Mouse (Mus musculus): ENCODE data around the gene Fam161a. TPM values are rescaled to one million over a fixed set of nuclear protein-coding genes. Genes with fewer than 3 reads are reported as not detected.
"Not testable (repeated sequence)": the region's sequence is repeated elsewhere in the genome, so short reads cannot be mapped to it uniquely, and the experiment has no call there.

Fam161a gene
- total RNA-seq, 2 experiments from 2014 or later = 4.2 to 6.3 TPM

- DNase-seq (ENCODE audit: extremely low spot score in 1 of 2, low spot score in 1 of 2) = no peak
These were observed 40.6 kb downstream of the Fam161a start for GRCm38 (mm10) chr11:23047663-23048582.

DNA sequence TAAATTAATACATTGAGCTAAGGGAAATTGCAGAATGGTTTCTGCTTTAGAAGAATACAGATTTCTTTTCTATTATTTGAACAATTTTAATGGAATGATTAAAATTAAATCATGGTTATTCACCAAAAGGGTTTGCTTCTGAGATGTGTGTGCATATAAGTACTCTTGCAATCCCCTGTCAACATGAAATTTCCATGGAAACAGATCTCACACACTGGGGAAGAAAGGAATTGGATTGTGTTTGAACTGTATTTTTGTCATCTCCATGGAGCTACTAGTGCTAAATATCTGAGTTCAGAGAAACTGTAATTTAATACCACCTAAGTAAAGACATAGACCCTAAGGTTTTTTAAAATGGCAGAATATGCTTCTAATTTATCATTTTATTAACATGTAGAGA, 42.3 kb downstream of the Fam161a start:
- no peak for DNase-seq (ENCODE audit: extremely low spot score in 1 of 2, low spot score in 1 of 2)

- no peak for DNase-seq (ENCODE audit: extremely low spot score in 1 of 2, low spot score in 1 of 2)
These were observed 45.0 kb downstream of the Fam161a start for GRCm38 (mm10) chr11:23052353-23052752.

DNA sequence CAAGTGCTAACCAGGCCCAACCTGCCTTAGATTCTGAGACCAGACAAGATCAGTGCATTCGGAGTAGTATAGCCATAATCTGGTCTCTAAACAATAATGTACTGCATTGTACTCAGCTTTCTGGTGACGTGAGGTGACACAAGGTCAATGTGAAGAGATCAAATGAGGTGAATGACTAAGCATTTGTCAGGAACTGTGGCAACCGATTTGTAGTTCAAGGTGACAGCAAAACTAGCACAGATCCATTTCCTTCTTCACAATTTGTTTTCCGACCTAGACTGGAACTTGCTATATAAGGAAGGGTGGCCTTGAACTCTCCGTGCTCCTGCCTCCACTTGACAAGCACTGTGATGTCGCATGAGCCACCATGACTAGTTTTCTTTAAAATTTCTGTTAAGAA, 55.8 kb downstream of the Fam161a start:
- no peak for DNase-seq (ENCODE audit: extremely low spot score in 1 of 2, low spot score in 1 of 2)

DNA sequence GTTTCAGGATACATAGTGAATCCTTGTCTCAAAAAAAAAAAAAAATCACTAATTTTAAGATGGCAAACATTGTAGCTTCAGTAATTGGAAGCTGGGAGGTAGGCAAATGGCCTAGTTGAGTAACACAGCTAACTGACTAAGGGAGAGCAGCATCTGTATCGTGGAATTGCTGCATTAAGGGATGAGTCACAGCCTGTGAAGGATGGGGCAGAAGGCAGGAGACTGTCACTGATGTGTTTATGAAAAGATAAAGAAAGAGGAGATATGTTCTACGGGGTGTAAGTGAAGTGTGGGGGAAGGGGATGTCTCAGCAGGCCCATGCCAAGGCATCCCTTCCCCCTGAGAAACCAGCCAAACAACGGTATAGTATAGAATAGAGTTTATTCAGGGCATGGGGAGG, 56.5 kb downstream of the Fam161a start:
- DNase-seq (ENCODE audit: extremely low spot score in 1 of 2, low spot score in 1 of 2) = no peak

- DNase-seq (ENCODE audit: extremely low spot score in 1 of 2, low spot score in 1 of 2) = not testable (repeated sequence)
These were observed 56.9 kb downstream of the Fam161a start for GRCm38 (mm10) chr11:23064276-23064675.

GRCm38 (mm10) chr11:23065167-23065668, 57.9 kb downstream of the Fam161a start:
- no peak for DNase-seq (ENCODE audit: extremely low spot score in 1 of 2, low spot score in 1 of 2)

GRCm38 (mm10) chr11:23067395-23068136, 60.2 kb downstream of the Fam161a start:
- peak; percentile 74 to 81 for DNase-seq (ENCODE audit: extremely low spot score in 1 of 2, low spot score in 1 of 2)

GRCm38 (mm10) chr11:23068201-23068600, 60.9 kb downstream of the Fam161a start:
- DNase-seq (ENCODE audit: extremely low spot score in 1 of 2, low spot score in 1 of 2) = no peak

- not testable (repeated sequence) for DNase-seq (ENCODE audit: extremely low spot score in 1 of 2, low spot score in 1 of 2)
These were observed 61.7 kb downstream of the Fam161a start for GRCm38 (mm10) chr11:23068986-23069385.

GRCm38 (mm10) chr11:23074841-23075240, 67.5 kb downstream of the Fam161a start:
- no peak for DNase-seq (ENCODE audit: extremely low spot score in 1 of 2, low spot score in 1 of 2)

DNA sequence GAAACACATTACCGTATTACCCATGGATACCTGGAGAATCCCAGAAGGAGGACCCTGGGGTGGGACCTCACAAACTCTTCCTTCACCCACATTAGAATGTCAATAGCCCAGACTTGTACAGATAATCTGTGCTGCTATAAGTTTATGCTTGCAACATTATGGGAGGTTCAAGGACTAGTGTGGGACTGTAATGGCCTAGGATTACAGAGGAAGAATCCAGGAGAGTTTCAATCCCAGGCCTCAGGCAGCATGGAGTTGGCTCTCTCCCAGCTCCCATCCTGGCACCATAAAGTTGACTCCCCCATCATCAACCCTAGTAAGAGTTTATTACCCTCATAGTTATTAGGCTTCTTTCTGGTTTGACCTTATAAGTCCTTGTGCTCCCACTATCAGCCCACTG, 71.2 kb downstream of the Fam161a start:
- no peak for DNase-seq (ENCODE audit: extremely low spot score in 1 of 2, low spot score in 1 of 2)

Other genes starting within 250 kb of the Fam161a start
- gene B3gnt2, start 146.6 kb upstream of the Fam161a start, total RNA-seq (2021) = 10 to 100 TPM; 13.6 to 15.9 TPM
- 10 to 100 TPM; 56.5 to 61.7 TPM for gene Zrsr1, start 35.5 kb upstream of the Fam161a start, total RNA-seq (2021)
- gene Gm28048, start 25.4 kb upstream of the Fam161a start, total RNA-seq (2021) = 10 to 100 TPM in 1 of 2 experiments, 1 to 10 TPM in 1; 9.5 to 10.4 TPM
- 10 to 100 TPM; 50.9 to 62.2 TPM for gene Commd1, start 25.1 kb upstream of the Fam161a start, total RNA-seq (2021)
- 100 to 1,000 TPM in 1 of 2 experiments, 10 to 100 TPM in 1; 99.5 to 114 TPM for gene Cct4, start 17.0 kb upstream of the Fam161a start, total RNA-seq (2021)
- 10 to 100 TPM; 62.8 to 66.6 TPM for gene Xpo1, start 248.5 kb downstream of the Fam161a start, total RNA-seq (2021)

Measured in layer of hippocampus, postnatal 25 days (tissue).